Mouse (Mus musculus) adrenal gland, postnatal 4 days (tissue): ENCODE results near the gene Gm42791. TPM values are rescaled to one million over a fixed set of nuclear protein-coding genes. Genes with fewer than 3 reads are reported as not detected.
A peak's percentile ranks its signal among the peaks of the same experiment; 100 is the strongest.

Source experiments
- DNase-seq, 2 experiments: peaks; one replicate each; pipeline ENCODE4 v3.0.0; 2021 to 2022; ENCODE audit warnings: low spot score in 2 of 2, mixed read lengths in 2 of 2
- long read RNA-seq, 2 experiments: library from polyadenylated mRNA; stranded (forward); transcript quantifications; one replicate each; pipeline ENCODE4 v2.0.0; 2021
- total RNA-seq, 2 experiments: library from RNA; stranded (reverse); gene quantifications; 2 replicates each; pipeline ENCODE4 v1.2.3; 2021

Gm42791 gene
- 1 to 10 TPM; 4.3 to 6.5 TPM for total RNA-seq
- long read RNA-seq, experiment 1, partial matches to known transcripts: 0 of 1 reads
- long read RNA-seq, experiment 1, other reads (novel, unspliced or antisense): 1 of 1 reads
- long read RNA-seq, experiment 2, partial matches to known transcripts: 0 of 1 reads
- long read RNA-seq, experiment 2, other reads (novel, unspliced or antisense): 1 of 1 reads

- DNase-seq: peak; percentile 62 to 81
These were observed at the start of gene Gm42791 for GRCm38 (mm10) chr5:148994706-148995414. Gene Gm42791, minus strand, starts transcription at chr5:148995147.

- no peak for DNase-seq
These were observed 49.1 kb upstream of the Gm42791 start for GRCm38 (mm10) chr5:149044067-149044466.

- DNase-seq: no peak
These were observed 48.3 kb upstream of the Gm42791 start for GRCm38 (mm10) chr5:149043240-149043639.

GRCm38 (mm10) chr5:149039825-149040224, 44.9 kb upstream of the Gm42791 start:
- no peak for DNase-seq

- no peak for DNase-seq
These were observed 42.8 kb upstream of the Gm42791 start for GRCm38 (mm10) chr5:149037729-149038128.

- no peak for DNase-seq
These were observed 42.0 kb upstream of the Gm42791 start for GRCm38 (mm10) chr5:149036920-149037319.

- no peak for DNase-seq
These were observed 37.5 kb upstream of the Gm42791 start for GRCm38 (mm10) chr5:149032438-149032837.

- DNase-seq: peak; percentile 24 to 52
These were observed 36.3 kb upstream of the Gm42791 start for GRCm38 (mm10) chr5:149031199-149031750.

- no peak for DNase-seq
These were observed 35.2 kb upstream of the Gm42791 start for GRCm38 (mm10) chr5:149030103-149030502.

GRCm38 (mm10) chr5:149028394-149028793, 33.4 kb upstream of the Gm42791 start:
- DNase-seq: no peak

GRCm38 (mm10) chr5:149027389-149027788, 32.4 kb upstream of the Gm42791 start:
- no peak for DNase-seq

- no peak for DNase-seq
These were observed 26.2 kb upstream of the Gm42791 start for GRCm38 (mm10) chr5:149021120-149021519.

- no peak for DNase-seq
These were observed 25.7 kb upstream of the Gm42791 start for GRCm38 (mm10) chr5:149020681-149021062.

GRCm38 (mm10) chr5:149020059-149020680, 25.2 kb upstream of the Gm42791 start:
- DNase-seq: no peak

GRCm38 (mm10) chr5:149017666-149018415, 22.9 kb upstream of the Gm42791 start:
- no peak for DNase-seq

- DNase-seq: no peak
These were observed 22.2 kb upstream of the Gm42791 start for GRCm38 (mm10) chr5:149017181-149017580.

- no peak for DNase-seq
These were observed 21.3 kb upstream of the Gm42791 start for GRCm38 (mm10) chr5:149016261-149016660.

GRCm38 (mm10) chr5:149015335-149016201, 20.6 kb upstream of the Gm42791 start:
- no peak for DNase-seq

GRCm38 (mm10) chr5:149014600-149015268, 19.8 kb upstream of the Gm42791 start:
- DNase-seq: no peak
